Mouse (Mus musculus) embryonic facial prominence, embryonic 11.5 days (tissue): ENCODE measurements around the gene Nkg7. TPM values are rescaled to one million over a fixed set of nuclear protein-coding genes. Genes with fewer than 3 reads are reported as not detected.

Experiments
- ATAC-seq: fragments of 200-750 bp; cut with Nextera tagmentation; replicated peaks from 2 replicates; pipeline ENCODE4 v1.8.0; 2017; ENCODE audit warnings: low read depth; ENCODE audit not compliant: insufficient number of reproducible peaks, low FRiP score, low TSS enrichment
- DNase-seq: peaks from one replicate; pipeline ENCODE4 v3.0.0-alpha.2; 2015; ENCODE audit warnings: low spot score
- H3K27ac ChIP-seq: fragments of 300-500 bp; sonication (generic); replicated peaks from 2 replicates; pipeline ENCODE4 v1.5.1; 2014; ENCODE audit warnings: mild to moderate bottlenecking, low read depth, low read length, control low read depth
- H3K27me3 ChIP-seq: fragments of 300-500 bp; sonication (generic); 2 replicates; pipeline ENCODE4 v1.6.1; 2014; ENCODE audit warnings: mild to moderate bottlenecking, low read length, moderate library complexity, mixed read lengths; ENCODE audit not compliant: control insufficient read depth, insufficient read depth
- H3K36me3 ChIP-seq: fragments of 300-500 bp; sonication (generic); replicated peaks from 2 replicates; pipeline ENCODE4 v1.6.1; 2014; ENCODE audit warnings: low read depth, mild to moderate bottlenecking, low read length, moderate library complexity, mixed read lengths; ENCODE audit not compliant: control insufficient read depth, insufficient read depth
- H3K4me1 ChIP-seq: fragments of 300-500 bp; sonication (generic); 2 replicates; pipeline ENCODE4 v1.6.1; 2014; ENCODE audit warnings: low read length, mixed read lengths; ENCODE audit not compliant: control insufficient read depth, insufficient read depth
- H3K4me2 ChIP-seq: fragments of 300-500 bp; sonication (generic); 2 replicates; pipeline ENCODE4 v1.6.1; 2014; ENCODE audit warnings: low read depth, mild to moderate bottlenecking, control low read depth, low read length, moderate library complexity
- H3K4me3 ChIP-seq: fragments of 300-500 bp; sonication (generic); 2 replicates; pipeline ENCODE4 v1.5.1; 2014; ENCODE audit warnings: low read depth, low read length, control low read depth
- H3K9ac ChIP-seq: fragments of 300-500 bp; sonication (generic); replicated peaks from 2 replicates; pipeline ENCODE4 v1.6.1; 2014; ENCODE audit warnings: mild to moderate bottlenecking, control low read depth, low read length
- H3K9me3 ChIP-seq: fragments of 300-500 bp; sonication (generic); replicated peaks from 2 replicates; pipeline ENCODE4 v1.6.1; 2016; ENCODE audit warnings: mild to moderate bottlenecking, low read length, inconsistent platforms, mixed read lengths; ENCODE audit not compliant: control insufficient read depth
- WGBS: fragments of 180-500 bp; shearing (Covaris S2); extraction: QIAGEN DNeasy Blood & Tissue Kit; methylation state at CpG from one replicate; pipeline ENCODE4 v1.1.7; 2014; 5-methylcytosine and 5-hydroxymethylcytosine counted together
- polyA plus RNA-seq: library from polyadenylated mRNA; unstranded; fragments of >200 nt; fragmentation: Nextera tagmentation; extraction: Ambion mirVana; gene quantifications from 2 replicates; pipeline ENCODE4 v1.2.1, GENCODE M21; 2014

Nkg7 gene
- polyA plus RNA-seq, 1 experiment from 2014 or later = 0.43 TPM

DNA sequence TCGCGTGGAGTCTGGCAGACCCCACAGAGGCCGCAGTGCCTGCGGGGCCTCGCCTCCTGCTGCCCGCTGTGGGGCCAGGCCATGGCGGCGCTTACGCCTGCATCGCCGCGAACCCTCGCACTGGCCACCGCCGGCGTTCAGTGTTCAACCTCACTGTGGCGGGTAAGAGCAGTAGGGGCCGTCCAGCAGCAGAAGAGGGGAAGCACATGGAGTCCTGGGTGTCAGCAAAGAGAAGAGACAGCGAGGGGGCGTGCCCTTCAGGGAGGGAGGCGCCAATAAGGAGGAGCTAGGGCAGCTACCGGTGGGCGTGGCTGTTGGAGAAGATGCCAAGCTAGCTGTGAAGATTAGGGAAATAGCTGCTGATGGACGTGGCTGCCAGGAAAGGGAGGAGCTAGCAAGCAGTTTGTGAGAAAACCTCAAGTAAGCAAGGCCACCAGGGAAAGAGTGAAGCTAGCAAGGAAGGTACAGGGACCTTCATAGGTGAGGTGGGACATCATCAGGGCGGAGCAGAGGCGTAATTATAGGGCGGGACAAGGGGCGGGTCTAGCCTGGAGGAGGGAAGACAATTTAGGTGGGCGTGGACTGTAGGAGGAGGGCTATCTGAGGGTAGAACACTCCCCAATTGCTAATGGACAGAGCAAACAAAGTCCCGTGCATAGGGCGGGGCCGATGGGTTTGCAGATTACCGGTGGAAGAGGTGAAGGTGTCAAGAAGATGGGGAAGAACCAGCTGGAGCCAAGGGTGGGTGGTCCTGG, 28.6 kb downstream of the Nkg7 start:
- peak overlapping the region; percentile 78 for H3K4me2 ChIP-seq
- DNase-seq (peak; percentile 82), ATAC-seq (peak; percentile 73)
- H3K27me3 ChIP-seq = no peaks in the 10 kb centered on the region; the same call in 1 of the 2 replicates
- WGBS = under 1% methylated on average over 33 of the region's 33 CpGs
- H3K36me3 ChIP-seq = no peaks in the 10 kb centered on the region
- no peaks in the 10 kb centered on the region for H3K9me3 ChIP-seq
- peak overlapping the region; percentile 50 for H3K9ac ChIP-seq
- H3K4me3 ChIP-seq = peak overlapping the region; percentile 38
- H3K27ac ChIP-seq = no peak overlapping the region
- H3K4me1 ChIP-seq = no peaks in the 10 kb centered on the region

DNA sequence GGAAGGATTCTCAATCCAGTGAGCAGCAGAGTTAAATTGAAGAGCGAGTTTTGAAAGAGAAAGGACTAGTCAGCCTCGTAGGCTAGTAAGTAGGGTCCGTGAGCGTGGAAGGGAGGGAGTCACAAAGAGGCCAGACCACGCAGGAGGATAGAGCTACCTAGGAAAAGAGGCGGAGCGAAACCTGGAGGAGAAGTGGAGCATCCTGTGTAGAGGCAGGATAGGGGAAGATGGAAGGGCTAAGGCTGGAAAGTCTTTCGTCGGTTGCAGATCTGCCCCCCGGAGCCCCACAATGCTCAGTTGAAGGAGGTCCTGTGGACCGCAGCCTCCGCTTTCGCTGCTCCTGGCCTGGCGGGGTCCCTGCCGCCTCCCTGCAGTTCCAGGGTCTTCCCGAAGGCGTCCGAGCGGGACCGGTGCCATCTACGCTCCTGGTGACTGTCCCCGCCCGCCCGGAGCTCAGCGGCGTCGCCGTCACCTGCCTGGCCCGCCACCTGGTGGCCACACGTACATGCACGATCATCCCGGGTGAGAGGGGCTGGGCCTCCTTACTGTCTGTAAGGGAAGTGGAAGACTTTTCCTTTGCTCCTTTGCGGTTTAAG, 29.3 kb downstream of the Nkg7 start:
- Histone ChIP-seq H3K9me3 (no peaks in the 10 kb centered on the region), H3K4me2 (peak overlapping the region; percentile 78), H3K4me1 (no peaks in the 10 kb centered on the region), H3K4me3 (peak overlapping the region; percentile 38), H3K27ac (no peak overlapping the region), H3K36me3 (no peaks in the 10 kb centered on the region), H3K27me3 (no peaks in the 10 kb centered on the region; the same call in 1 of the 2 replicates), H3K9ac (peak overlapping the region; percentile 46)
- ATAC-seq (peak; percentile 70), DNase-seq (peak; percentile 80)
- 1% methylated on average over 32 of the region's 33 CpGs for WGBS

DNA sequence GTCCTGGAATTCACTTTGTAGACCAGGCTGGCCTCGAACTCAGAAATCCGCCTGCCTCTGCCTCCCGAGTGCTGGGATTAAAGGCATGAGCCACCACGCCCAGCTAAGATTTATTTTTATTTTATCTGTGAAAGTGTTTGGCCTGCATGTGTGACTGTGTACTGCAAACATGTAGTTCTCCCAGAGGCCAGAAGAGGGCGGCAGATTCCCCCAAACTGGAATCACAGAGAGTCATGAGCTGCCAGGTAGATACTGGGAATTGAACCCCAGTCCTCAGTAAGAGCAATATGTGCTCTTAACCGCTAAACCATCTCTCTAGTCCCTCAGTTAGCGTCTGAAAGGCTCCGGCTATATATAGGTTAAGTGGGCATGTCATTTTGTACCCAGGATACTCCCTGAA, 33.5 kb downstream of the Nkg7 start:
- WGBS = 40% methylated on average over 8 of the region's 8 CpGs
- no peak for ATAC-seq
- Histone ChIP-seq H3K4me1 (no peaks in the 10 kb centered on the region), H3K27me3 (peaks cover 2% of the 10 kb centered on the region), H3K9ac (no peak overlapping the region), H3K36me3 (no peaks in the 10 kb centered on the region), H3K4me3 (no peak overlapping the region), H3K4me2 (no peak overlapping the region), H3K27ac (no peak overlapping the region), H3K9me3 (no peaks in the 10 kb centered on the region)
- peak; percentile 40 for DNase-seq

DNA sequence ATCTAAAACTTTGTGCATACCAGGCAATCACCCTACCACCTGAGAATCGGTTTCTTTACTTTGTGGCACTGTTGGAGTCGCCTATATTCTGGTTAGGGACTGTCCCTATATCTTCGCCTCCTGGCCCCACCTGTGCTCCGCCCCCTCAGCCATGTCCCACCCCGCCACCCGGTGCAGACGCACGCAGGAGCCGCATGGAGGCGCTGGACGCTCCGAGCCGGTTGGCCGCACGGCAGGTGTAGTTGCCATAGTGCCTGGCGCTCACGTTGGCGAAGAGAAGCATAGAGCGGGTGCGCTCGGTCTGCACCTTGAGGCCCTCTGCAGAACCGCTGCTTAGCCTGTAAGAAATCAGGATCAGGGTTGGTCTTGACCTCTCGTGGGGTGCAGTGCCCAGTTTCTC, 38.8 kb downstream of the Nkg7 start:
- ATAC-seq (no peak), DNase-seq (peak; percentile 15)
- Histone ChIP-seq H3K4me2 (no peak overlapping the region), H3K4me1 (no peaks in the 10 kb centered on the region), H3K27ac (no peak overlapping the region), H3K4me3 (no peak overlapping the region), H3K36me3 (no peaks in the 10 kb centered on the region), H3K9ac (no peak overlapping the region), H3K27me3 (peaks cover 20% of the 10 kb centered on the region), H3K9me3 (no peaks in the 10 kb centered on the region)
- WGBS = 6% methylated on average over 23 of the region's 23 CpGs

DNA sequence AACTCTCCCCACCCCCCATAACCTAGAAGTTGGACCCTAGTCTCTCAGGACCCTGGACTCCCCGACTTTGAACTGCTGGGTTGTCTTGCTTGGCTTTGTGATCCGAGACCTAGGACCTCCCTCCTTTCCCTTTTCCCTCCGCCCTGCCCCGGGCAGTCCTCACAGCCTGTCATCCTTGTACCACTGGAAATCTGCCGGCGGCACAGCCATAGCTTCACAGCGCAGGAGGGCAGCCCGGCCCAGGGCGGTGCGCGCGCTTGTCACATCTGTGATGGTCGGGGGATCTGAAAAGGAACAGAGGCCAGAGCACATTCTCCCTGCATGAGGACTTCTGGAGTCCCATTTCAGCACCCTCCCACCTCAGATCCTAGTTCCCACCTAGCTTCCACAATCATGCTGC, 39.5 kb downstream of the Nkg7 start:
- ATAC-seq (peak; percentile 20; the same call in 1 of the 2 replicates), DNase-seq (peak; percentile 39)
- H3K4me1 ChIP-seq = no peaks in the 10 kb centered on the region
- no peaks in the 10 kb centered on the region for H3K36me3 ChIP-seq
- H3K4me2 ChIP-seq = no peak overlapping the region
- H3K9ac ChIP-seq = no peak overlapping the region
- H3K4me3 ChIP-seq = no peak overlapping the region
- 2% methylated on average over 13 of the region's 13 CpGs for WGBS
- H3K27me3 ChIP-seq = peaks cover 20% of the 10 kb centered on the region
- H3K9me3 ChIP-seq = no peaks in the 10 kb centered on the region
- H3K27ac ChIP-seq = no peak overlapping the region

DNA sequence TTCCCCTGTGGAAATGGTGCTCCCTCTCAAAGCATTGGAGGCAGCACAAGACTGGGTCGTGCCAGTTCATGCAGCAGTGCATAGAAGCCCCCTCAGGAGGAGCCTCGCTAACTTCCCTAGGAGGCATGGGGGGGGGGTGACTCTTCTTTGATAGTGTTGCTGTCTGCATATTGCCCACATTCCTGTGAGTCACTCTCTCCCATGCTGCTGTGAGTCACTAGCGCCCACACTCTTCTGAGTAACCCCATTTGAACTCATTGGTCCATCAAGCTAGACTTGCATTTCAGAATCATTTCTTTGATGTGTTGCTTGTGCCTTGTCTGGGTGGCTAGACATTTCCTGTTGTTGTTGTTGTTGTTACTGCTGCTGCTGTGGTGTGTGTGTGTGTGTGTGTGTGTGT, 44.3 kb downstream of the Nkg7 start:
- Histone ChIP-seq H3K9ac (no peak overlapping the region), H3K4me1 (no peaks in the 10 kb centered on the region), H3K9me3 (no peaks in the 10 kb centered on the region), H3K4me3 (no peak overlapping the region), H3K4me2 (no peak overlapping the region), H3K36me3 (no peaks in the 10 kb centered on the region), H3K27ac (no peak overlapping the region), H3K27me3 (peaks cover 10% of the 10 kb centered on the region)
- ATAC-seq (no peak), DNase-seq (no peak)
- WGBS = 67% methylated on average over 3 of the region's 3 CpGs

DNA sequence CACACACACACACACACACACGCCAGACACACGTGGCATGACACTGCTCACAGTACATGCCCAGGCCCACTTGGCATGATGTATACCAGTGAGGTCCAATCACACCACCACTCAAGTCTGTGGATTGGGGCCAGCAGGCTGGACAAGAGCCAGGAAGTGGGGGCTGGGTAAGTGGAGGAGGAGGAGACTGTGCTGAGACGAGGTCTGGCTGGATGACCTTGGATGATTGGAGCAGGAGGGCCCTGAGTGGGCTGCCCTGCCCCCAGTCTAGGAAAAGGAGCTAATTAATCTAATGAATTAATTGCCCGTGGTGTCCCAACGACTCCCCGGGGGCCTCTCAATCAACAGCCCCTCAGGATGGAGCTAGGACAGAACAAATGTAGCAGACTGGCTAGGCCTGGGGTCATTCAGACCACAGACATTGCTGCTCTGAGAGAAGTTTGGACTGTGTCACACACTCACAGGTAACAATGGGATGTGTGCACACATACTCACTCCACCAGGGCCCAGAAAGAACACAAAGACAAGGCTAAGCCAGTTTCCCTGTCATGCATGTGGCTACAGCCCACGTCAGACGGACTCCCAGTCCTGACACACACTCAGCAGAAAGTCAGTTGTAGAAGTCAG, 45.3 kb downstream of the Nkg7 start:
- 64% methylated on average over 8 of the region's 8 CpGs for WGBS
- H3K4me2 ChIP-seq = no peak overlapping the region
- H3K4me1 ChIP-seq = no peaks in the 10 kb centered on the region
- H3K4me3 ChIP-seq = no peak overlapping the region
- 0 out of 2 replicates have a peak, but pooled peaks have one; percentile 40 for ATAC-seq
- H3K36me3 ChIP-seq = no peaks in the 10 kb centered on the region
- H3K9me3 ChIP-seq = no peaks in the 10 kb centered on the region
- peaks cover 4% of the 10 kb centered on the region; the same call in 1 of the 2 replicates for H3K27me3 ChIP-seq
- DNase-seq = no peak
- no peak overlapping the region for H3K9ac ChIP-seq
- no peak overlapping the region for H3K27ac ChIP-seq

DNA sequence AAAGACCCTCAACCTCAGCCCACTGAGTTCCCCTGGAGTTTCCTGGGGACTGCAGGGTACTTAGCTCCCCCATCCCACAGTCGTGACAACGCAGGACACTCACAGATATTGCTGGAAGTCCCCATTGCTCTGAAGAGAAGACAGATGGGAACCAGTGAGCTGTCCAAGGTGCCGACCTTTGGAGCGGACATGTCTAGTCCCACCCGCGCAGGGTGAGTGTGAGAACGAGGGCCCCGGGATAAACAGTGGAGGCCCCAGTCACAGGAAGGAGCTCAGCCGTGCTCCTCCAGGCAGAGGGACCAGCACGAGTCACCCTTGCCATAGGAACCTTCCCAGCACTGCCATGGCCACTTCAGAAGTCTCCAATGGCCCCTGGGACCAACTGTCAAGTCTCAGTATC, 46.4 kb downstream of the Nkg7 start:
- H3K27me3 ChIP-seq = no peaks in the 10 kb centered on the region
- H3K27ac ChIP-seq = no peak overlapping the region
- ATAC-seq (no peak), DNase-seq (peak; percentile 59)
- 14% methylated on average over 10 of the region's 10 CpGs for WGBS
- no peaks in the 10 kb centered on the region for H3K36me3 ChIP-seq
- no peak overlapping the region for H3K4me2 ChIP-seq
- no peaks in the 10 kb centered on the region for H3K9me3 ChIP-seq
- H3K9ac ChIP-seq = no peak overlapping the region
- no peaks in the 10 kb centered on the region for H3K4me1 ChIP-seq
- no peak overlapping the region for H3K4me3 ChIP-seq
